Mouse (Mus musculus): Measurements from ENCODE around the gene Mindy2.
"Not testable (repeated sequence)": the region's sequence is repeated elsewhere in the genome, so short reads cannot be mapped to it uniquely, and the experiment has no call there.

Gene Mindy2

DNA sequence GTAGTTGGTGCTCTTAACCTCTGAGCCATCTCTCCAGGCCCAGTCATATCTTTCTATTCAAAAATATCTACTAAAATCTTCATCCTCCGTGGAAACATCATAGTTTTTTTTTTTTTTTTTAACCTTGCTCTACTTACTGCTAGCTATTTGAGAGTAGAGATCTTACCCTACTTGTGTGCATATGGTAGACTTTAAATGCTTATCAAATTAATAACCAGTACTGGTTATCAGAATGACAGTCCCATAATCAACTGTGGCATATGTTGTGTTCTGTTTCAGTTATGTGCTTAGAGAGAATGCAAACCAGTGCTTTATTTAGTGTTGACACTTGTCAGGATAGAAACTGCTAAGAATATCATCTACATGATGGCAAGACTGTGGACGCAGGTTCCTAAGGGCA lies 78.9 kb downstream of the Mindy2 start:
- no peak for DNase-seq

DNA sequence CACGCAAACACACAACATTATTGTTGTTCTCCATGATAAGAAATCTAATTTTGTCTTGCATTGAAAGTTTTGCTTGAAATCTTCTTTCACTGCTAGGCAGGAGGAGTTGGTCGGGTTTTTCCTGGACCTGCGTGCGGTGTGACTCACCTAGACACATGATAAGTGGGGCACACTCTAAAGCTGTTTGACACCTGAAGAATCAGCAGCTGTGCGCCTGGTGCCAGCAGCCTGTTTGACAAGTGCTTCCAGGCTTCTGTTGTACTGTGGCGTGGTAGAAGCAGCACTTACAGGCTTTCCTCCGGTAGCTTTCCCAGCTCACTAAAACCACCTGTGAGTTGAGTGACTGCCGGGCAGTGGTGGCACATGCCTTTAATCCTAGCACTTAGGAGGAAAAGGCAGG lies 86.6 kb downstream of the Mindy2 start:
- DNase-seq = no peak

DNA sequence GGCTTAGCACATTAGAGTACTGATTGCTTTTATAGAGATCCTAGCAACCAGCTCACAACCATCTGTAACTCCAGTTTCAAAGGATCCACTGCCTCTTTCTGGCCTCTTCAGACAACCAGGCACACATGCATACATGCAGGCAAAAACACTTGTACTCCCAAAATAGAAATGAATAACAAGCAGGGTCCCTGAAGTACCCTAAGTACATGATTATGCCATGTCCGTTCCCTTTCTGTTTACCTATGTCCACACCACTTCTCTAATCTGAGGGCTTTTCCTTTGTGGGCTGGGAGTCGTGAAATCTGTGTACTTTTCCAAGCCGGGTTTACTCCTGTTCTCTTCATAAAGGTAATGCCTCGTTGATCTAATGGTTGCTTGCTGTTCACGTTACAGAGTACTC lies 89.3 kb downstream of the Mindy2 start:
- no peak for DNase-seq

DNA sequence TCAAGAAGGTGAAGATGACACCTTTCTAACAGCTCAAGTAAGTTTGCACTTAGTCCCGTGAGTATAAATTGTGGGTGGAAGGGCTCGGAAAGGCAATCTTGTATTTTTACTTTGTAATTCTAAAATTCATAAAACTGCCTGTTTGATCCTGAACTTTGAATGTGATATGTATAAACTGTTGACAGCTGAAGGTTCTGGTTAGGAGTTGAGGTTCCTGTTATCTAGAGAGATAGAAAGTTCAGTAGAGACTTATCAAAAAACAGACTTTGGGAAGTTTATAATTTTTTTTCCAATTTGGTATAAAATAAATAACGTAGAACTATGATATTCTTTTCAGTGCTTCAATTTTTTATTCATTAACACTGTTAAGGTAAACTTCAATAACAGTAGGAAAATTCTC lies 94.1 kb downstream of the Mindy2 start:
- no peak for DNase-seq

DNA sequence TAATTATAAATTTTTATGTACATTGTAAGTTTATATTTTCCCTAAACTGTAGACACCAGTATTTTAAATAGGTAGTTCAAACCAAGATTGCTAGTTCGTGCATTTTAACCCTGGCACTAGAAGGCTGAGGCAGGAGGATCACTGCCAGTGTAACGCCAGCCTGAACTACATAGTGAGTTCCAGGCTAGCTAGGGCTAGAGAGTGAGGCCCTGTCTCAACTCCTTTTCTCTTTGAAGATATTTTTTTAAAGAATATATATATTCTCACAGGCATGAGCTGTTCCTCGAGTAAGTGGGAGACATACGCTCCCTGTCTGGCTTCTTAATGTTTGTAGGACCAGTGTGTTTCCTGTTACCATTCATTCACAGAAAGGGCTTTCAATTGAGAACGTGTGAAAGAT lies 100.2 kb downstream of the Mindy2 start:
- no peak for DNase-seq

DNA sequence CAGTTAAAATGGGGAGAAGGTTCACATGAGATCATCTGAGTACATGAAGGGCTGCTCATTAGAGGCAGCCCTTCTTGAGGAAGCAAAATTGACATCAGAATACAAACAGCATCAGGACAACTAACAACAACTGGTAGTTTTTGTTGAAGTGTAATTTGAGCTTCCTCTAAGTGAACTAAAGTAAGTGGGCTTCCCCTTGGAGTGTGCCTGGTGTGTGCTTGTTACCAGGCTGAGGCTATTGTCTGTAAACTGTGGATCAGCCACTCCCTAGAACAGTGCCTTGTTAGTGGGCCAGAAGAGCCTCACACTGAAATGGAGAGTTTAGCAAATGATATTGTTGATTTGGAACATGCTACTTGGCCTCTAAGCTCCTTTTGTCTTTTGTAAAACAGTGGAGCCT lies 101.5 kb downstream of the Mindy2 start:
- DNase-seq = no peak

DNA sequence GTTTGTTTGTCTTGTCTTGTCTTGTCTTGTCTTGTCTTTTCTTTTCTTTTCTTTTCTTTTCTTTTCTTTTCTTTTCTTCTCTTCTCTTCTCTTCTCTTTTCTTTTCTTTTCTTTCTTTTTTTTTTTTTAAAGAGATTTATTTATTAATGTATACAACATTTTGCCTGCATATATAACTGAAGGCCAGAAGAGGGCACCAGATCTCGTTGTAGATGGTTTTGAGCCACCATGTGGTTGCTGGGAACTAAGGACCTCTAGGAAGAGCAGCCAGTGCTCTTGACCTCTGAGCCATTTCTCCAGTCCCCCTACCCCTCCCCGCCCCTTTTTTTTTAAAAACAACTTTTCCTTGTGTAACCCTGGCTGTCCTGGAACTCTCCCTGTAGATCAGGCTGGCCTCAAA lies 104.7 kb downstream of the Mindy2 start:
- not testable (repeated sequence) for DNase-seq

DNA sequence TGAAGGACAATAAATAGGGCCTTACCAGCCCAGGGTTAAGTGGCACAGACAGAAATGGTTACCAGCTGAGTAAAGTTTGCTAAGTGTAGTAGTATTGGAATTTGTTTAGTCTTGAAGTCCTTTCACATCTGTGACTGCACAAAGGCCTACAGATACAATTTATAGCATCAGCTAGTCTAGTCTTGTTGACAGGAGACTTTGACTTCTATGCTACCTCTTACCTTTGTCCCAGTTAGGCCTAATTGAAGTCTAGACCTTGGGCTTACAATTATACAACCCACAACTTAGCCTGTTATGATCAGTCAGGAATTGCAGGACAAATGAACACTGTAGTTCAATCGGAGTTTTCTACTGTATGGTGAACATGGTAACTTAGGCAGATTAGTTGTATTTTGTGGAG lies 105.5 kb downstream of the Mindy2 start:
- no peak for DNase-seq
